In genomic region chr6:38264466-38264865, GRCm38 (mm10) we compare ENCODE assay signal across 19 mouse cellular contexts.
"Had no signal": no experiment of that assay in that cellular context is flagged by ENCODE, and none has a peak within 500 bp of the region (broad histone marks: within the 10 kb centered on the region; RNA-seq: fewer than 3 reads in every experiment).

No protein-coding gene starts in this region.

- H3K4me3 ChIP-seq: midbrain, embryonic 10.5 days; midbrain, embryonic 12.5 days; neural tube, embryonic 13.5 days; neural tube, embryonic 15.5 days; stomach, embryonic 15.5 days had no signal

- H3K9me3 ChIP-seq: midbrain, embryonic 10.5 days; midbrain, embryonic 12.5 days; neural tube, embryonic 13.5 days; neural tube, embryonic 15.5 days; stomach, embryonic 15.5 days had no signal

- H3K9ac ChIP-seq: lung, embryonic 14.5 days; midbrain, embryonic 12.5 days; neural tube, embryonic 13.5 days; neural tube, embryonic 15.5 days; stomach, embryonic 15.5 days had no signal

- H3K27me3 ChIP-seq: neural tube, embryonic 13.5 days; neural tube, embryonic 15.5 days; stomach, embryonic 15.5 days had no signal

- H3K36me3 ChIP-seq: midbrain, embryonic 10.5 days; midbrain, embryonic 12.5 days; neural tube, embryonic 13.5 days; neural tube, embryonic 15.5 days; stomach, embryonic 15.5 days had no signal

- H3K4me2 ChIP-seq: lung, embryonic 14.5 days; midbrain, embryonic 12.5 days; neural tube, embryonic 13.5 days; neural tube, embryonic 15.5 days; stomach, embryonic 15.5 days had no signal

- H3K4me1 ChIP-seq: midbrain, embryonic 10.5 days; midbrain, embryonic 12.5 days; neural tube, embryonic 13.5 days; neural tube, embryonic 15.5 days; stomach, embryonic 15.5 days had no signal

- ATAC-seq: midbrain, embryonic 16.5 days had no signal

- H3K27ac ChIP-seq: midbrain, embryonic 10.5 days; midbrain, embryonic 12.5 days; neural tube, embryonic 13.5 days; neural tube, embryonic 15.5 days; stomach, embryonic 15.5 days; stomach, postnatal 0 days had no signal

- DNase-seq: lung, adult 18-20 months; lung, embryonic 14.5 days; lung, postnatal 10 days; lung, postnatal 4 days; midbrain, embryonic 14.5 days; retina, postnatal 1 day; right cerebral cortex, adult 18-20 months; right cerebral cortex, postnatal 25 days; right cerebral cortex, postnatal 4 days; thymus, adult 2 months; thymus, postnatal 25 days; thymus, postnatal 4 days had no signal
